Mouse (Mus musculus) neural tube, embryonic 14.5 days (tissue): ENCODE results near the gene Rptor. TPM values are rescaled to one million over a fixed set of nuclear protein-coding genes. Genes with fewer than 3 reads are reported as not detected.

Source experiments
- polyA plus RNA-seq: library from polyadenylated mRNA; unstranded; fragments of >200 nt; fragmentation: Nextera tagmentation; extraction: Ambion mirVana; gene quantifications from 2 replicates; pipeline ENCODE4 v1.2.1, GENCODE M21; 2014

The Rptor gene
- polyA plus RNA-seq, 1 experiment from 2014 or later = 13.4 TPM

Other genes starting within 250 kb of the Rptor start
- 4.4 and 5.0 TPM in 2 replicates for gene Sgsh, start 247.4 kb upstream of the Rptor start, polyA plus RNA-seq
- gene Slc26a11, start 247.3 kb upstream of the Rptor start, polyA plus RNA-seq = 5.1 and 5.2 TPM in 2 replicates
- gene Rnf213, start 209.8 kb upstream of the Rptor start, polyA plus RNA-seq = 0.72 and 1.7 TPM in 2 replicates
- 12.7 and 13.8 TPM in 2 replicates for gene Endov, start 111.6 kb upstream of the Rptor start, polyA plus RNA-seq
- gene Nptx1, start 55.2 kb upstream of the Rptor start, polyA plus RNA-seq = 23.7 and 27.4 TPM in 2 replicates